Mouse (Mus musculus) activated CD4-positive, CD25-positive, alpha-beta regulatory T cell, adult 4 months (primary cell): ENCODE results near the gene Carmil2. TPM values are rescaled to one million over a fixed set of nuclear protein-coding genes. Genes with fewer than 3 reads are reported as not detected.

Experiments used
- ATAC-seq: one replicate; pipeline ENCODE4 v1.8.0; 2017
- polyA plus RNA-seq, 2 experiments: library from polyadenylated mRNA; unstranded; fragments of 100-300 nt; shearing (Covaris generic); gene quantifications; one replicate each; pipeline ENCODE4 v1.2.1; 2017

The Carmil2 gene
- polyA plus RNA-seq, 2 experiments from 2014 or later = 6.0 to 7.9 TPM

- no peak for ATAC-seq
These were observed 11.2 kb downstream of the Carmil2 start for GRCm38 (mm10) chr8:105697196-105697780.

- ATAC-seq = no peak
These were observed 12.7 kb downstream of the Carmil2 start for GRCm38 (mm10) chr8:105698734-105699133.

GRCm38 (mm10) chr8:105699488-105700215, 13.6 kb downstream of the Carmil2 start:
- ATAC-seq = no peak

DNA sequence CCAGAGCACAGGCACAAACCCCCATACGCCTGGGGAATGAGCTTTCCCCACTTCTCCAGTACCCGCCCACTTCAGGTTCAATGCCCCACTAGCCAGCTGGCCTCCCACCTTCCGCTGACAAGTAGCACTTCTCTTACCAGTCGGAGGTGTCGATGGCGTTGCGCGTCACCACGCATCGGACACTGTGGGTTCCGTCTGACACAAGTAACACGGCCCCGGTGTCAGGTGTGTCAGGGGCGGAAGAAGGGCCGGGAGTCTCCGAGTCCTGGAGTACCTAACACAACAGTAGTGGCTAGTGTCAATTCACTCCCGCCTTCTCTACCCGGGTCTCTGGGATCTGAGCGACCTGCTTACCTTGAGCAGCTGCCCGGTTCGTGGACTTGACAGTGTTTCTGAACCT, 14.5 kb downstream of the Carmil2 start:
- peak; percentile 66 for ATAC-seq

DNA sequence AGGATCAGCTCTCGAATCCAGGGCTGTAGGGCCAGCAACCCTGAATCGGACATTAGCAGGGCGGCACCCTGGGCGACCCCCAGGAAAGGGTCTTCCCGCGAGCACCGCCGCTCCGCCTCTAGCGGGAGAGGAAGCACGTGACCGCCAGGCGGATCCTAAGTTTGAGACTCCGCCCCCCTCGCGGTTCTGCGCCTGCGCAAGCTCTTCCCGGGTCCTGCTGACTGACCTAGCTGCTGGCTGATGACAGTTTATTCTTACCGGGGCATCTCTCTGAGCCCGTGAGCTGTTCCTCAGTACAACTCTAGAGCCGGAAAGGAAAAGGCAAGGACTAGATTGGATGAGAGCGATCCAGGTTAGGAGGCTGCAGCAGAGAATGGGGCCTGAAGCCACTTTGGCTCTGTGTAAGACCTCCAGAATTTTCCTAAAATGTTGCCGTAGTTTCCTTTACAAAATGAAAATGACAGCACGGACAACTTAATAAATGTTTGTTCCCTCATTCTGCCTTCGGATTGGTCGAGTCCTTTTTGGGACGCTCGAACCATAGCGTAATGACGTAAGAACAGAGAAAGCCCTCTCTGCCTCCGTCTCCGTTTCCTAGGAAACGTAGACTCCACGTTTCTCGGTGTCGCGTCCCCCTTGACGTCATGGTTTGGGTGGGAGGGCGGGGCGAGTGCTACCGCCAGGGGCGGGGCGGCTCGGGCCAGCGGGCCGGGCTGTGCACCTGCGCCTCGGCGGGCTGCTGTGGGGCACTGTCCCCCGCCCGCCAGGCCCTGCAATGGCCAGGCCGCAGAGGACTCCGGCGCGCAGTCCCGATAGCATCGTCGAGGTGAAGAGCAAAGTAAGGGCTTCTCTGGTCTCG, 15.1 kb downstream of the Carmil2 start, which contains the start of the genes Acd and Pard6a:
Gene Acd (minus strand): TSS at position 137 of the 859 bp plus-strand sequence.
Gene Pard6a (plus strand): TSS at position 183 of the 859 bp plus-strand sequence.
- ATAC-seq = peak; percentile 79

DNA sequence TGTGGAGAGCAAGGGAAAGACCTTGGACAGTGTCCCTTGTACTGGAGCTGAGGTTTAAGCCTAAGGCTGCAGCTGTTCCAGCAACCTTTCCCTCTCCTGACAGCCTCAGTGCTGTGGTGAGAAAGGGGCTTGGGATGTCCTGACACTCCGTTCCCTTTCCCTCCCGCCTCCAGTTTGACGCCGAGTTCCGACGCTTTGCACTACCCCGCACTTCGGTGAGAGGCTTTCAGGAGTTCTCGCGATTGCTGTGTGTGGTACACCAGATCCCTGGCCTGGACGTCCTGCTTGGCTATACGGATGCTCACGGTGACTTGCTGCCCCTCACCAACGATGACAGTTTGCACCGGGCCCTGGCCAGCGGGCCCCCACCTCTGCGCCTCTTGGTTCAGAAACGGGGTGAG, 15.9 kb downstream of the Carmil2 start:
- no peak for ATAC-seq

- no peak for ATAC-seq
These were observed 16.8 kb downstream of the Carmil2 start for GRCm38 (mm10) chr8:105702731-105703415.

DNA sequence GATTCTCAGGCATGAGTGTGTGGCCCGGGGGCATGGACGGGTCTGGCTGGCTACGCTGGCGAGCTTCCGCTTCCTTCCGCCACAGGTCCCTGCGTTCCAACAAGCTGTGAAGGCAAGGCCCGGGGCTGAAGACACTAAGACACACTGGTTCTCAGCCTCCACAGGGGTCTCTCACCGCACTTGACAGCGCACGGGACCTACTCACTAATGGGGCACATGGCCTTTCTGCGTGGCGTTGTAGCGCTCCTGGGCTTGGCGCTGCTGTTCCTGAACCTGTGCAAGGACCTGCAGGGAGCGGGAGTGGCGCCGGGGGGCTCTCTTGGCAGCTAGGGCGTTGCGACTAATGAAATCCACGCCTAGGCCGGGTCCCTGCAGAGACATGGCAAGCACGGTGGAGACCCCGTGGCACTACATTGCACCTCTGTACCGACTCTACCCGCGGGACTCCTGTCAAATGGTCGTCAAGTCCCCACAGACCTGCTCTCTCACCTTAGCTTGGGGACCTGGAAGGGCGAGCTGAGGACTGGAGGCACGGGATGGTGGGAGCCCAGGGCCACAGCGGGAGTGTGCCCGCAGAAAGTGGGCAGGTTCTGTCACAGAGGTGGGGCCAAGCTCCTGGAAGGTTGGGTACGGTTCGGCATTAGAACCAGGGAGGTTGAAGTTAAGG, 18.2 kb downstream of the Carmil2 start:
- ATAC-seq = no peak

- ATAC-seq = no peak
These were observed 18.9 kb downstream of the Carmil2 start for GRCm38 (mm10) chr8:105704955-105705354.

GRCm38 (mm10) chr8:105706426-105706825, 20.4 kb downstream of the Carmil2 start:
- ATAC-seq = no peak

GRCm38 (mm10) chr8:105707498-105708403, 21.7 kb downstream of the Carmil2 start, which contains the start of the genes 4933405L10Rik and Enkd1:
4933405L10Rik (plus strand) TSS chr8:105707655.
Enkd1 (minus strand) TSS chr8:105708210.
- peak; percentile 99 for ATAC-seq

GRCm38 (mm10) chr8:105708675-105709074, 22.6 kb downstream of the Carmil2 start:
- ATAC-seq = no peak

- ATAC-seq = no peak
These were observed 23.2 kb downstream of the Carmil2 start for GRCm38 (mm10) chr8:105709317-105709716.

GRCm38 (mm10) chr8:105712286-105712685, 26.2 kb downstream of the Carmil2 start:
- no peak for ATAC-seq

GRCm38 (mm10) chr8:105714139-105714538, 28.1 kb downstream of the Carmil2 start:
- ATAC-seq = peak; percentile 77

DNA sequence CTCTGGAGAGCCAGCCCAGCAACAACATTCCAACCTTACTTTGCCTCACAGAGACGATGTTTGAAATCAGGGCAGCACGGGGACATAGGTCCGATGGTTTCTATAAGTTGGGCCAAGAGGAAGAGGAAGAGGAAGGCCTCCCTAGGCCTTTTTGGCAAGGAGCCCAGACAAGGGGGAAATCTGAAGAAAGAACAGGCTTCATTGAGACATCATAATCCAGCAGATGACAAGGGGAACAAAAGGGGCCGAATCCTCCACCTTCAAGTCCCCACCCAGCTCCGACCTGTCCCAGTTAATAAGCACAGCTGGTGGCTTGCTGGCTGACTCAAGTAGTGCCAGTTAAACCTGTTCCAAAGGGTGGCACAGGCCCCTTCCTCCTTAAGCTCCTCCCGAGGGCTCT, 29.0 kb downstream of the Carmil2 start:
- ATAC-seq = no peak

GRCm38 (mm10) chr8:105716302-105716945, 30.4 kb downstream of the Carmil2 start:
- no peak for ATAC-seq

GRCm38 (mm10) chr8:105719637-105720036, 33.6 kb downstream of the Carmil2 start:
- ATAC-seq = no peak

- ATAC-seq = no peak
These were observed 36.8 kb downstream of the Carmil2 start for GRCm38 (mm10) chr8:105722861-105723260.

DNA sequence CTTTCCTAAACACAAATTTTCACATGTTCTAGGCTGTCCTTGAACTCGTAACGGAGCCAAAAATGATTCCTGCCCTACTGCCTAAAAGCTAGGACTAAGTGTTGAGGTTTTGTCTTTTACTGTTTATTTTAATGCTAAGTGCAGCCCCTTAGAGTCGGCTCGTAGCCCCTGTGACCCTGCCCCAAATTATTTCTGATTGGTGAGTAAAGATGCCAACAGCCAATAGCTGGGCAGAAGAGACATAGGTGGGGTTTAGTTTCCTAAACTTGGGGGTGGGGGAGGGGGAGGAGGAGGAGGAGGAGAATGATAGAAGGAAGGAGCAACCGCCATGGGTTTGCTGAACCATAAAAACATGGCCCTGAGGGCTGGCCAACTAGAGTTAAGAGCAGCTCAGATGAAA, 39.7 kb downstream of the Carmil2 start:
- ATAC-seq = no peak
